Mouse (Mus musculus) heart, embryonic 15.5 days (tissue): Measurements from ENCODE around the gene Gcn1l1. TPM values are rescaled to one million over a fixed set of nuclear protein-coding genes. Genes with fewer than 3 reads are reported as not detected.
"Not testable (repeated sequence)": the region's sequence is repeated elsewhere in the genome, so short reads cannot be mapped to it uniquely, and the experiment has no call there.

Source experiments
- ATAC-seq: fragments of 200-750 bp; cut with Nextera tagmentation; replicated peaks from 2 replicates; pipeline ENCODE4 v1.8.0; 2017; ENCODE audit warnings: low read depth, moderate TSS enrichment; ENCODE audit not compliant: insufficient number of reproducible peaks, insufficient read depth, low FRiP score
- H3K27ac ChIP-seq: fragments of 300-500 bp; sonication (generic); 2 replicates; pipeline ENCODE4 v1.5.1; 2015; ENCODE audit warnings: mild to moderate bottlenecking, inconsistent platforms
- H3K27me3 ChIP-seq: fragments of 300-500 bp; sonication (generic); 2 replicates; pipeline ENCODE4 v1.6.1; 2015; ENCODE audit warnings: inconsistent platforms
- H3K36me3 ChIP-seq: fragments of 300-500 bp; sonication (generic); 2 replicates; pipeline ENCODE4 v1.6.1; 2015; ENCODE audit warnings: mild to moderate bottlenecking, inconsistent platforms
- H3K4me1 ChIP-seq: fragments of 300-500 bp; sonication (generic); replicated peaks from 2 replicates; pipeline ENCODE4 v1.6.1; 2015; ENCODE audit warnings: inconsistent platforms
- H3K4me2 ChIP-seq: fragments of 300-500 bp; sonication (generic); 2 replicates; pipeline ENCODE4 v1.6.1; 2015; ENCODE audit warnings: inconsistent platforms, mild to moderate bottlenecking, moderate library complexity
- H3K4me3 ChIP-seq: fragments of 300-500 bp; sonication (generic); 2 replicates; pipeline ENCODE4 v1.5.1; 2015; ENCODE audit warnings: mild to moderate bottlenecking, inconsistent platforms
- H3K9ac ChIP-seq: fragments of 300-500 bp; sonication (generic); 2 replicates; pipeline ENCODE4 v1.6.1; 2015; ENCODE audit warnings: mild to moderate bottlenecking, inconsistent platforms
- H3K9me3 ChIP-seq: fragments of 300-500 bp; sonication (generic); replicated peaks from 2 replicates; pipeline ENCODE4 v1.6.1; 2016; ENCODE audit warnings: inconsistent platforms
- WGBS: fragments of 180-500 bp; shearing (Covaris S2); methylation state at CpG from one replicate; pipeline ENCODE4 v1.1.7; 2015; ENCODE audit warnings: mixed read lengths; 5-methylcytosine and 5-hydroxymethylcytosine counted together
- polyA plus RNA-seq: library from polyadenylated mRNA; unstranded; fragments of >200 nt; fragmentation: Nextera tagmentation; extraction: Ambion mirVana; gene quantifications from 2 replicates; pipeline ENCODE4 v1.2.1, GENCODE M21; 2015

Gene Gcn1l1
- polyA plus RNA-seq = 20.9 and 28.8 TPM in 2 replicates

DNA sequence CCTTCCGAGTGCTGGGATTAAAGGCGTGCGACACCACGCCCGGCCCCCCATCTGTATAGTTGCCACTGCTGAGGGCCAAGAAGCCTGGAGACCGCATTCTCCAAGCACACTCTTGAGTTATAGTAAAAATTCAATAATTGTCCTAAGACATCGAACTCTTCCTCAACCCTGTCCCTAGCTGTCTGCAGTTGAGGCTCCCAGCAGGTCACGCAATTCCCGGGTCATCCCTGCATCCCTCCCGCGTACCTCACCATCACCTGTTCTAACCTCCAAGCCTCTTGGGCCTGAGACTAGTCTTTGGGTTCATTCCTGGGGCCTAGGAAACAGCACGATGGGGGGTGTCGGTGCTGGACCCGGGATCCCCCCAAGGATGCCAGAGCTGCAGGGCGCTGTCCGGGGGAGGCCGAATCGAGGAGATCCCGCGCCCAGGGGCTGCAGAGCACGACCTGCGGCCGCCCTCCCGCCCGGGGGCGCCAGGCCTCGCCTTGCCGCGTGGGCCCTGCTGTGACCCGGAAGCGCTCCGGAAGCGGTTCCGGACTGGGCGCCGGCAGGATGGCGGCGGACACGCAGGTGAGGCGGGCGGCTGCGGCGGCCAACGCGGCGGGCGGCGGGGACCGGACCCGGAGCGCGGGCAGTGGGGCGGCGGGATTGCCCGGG is at the start of gene Gcn1l1:
Gcn1l1 (plus strand) TSS at position 518 of the 657 bp plus-strand sequence.
- WGBS = 4% methylated on average over 37 of the region's 55 CpGs
- Histone ChIP-seq H3K4me1 (peaks cover 55% of the 10 kb centered on the region), H3K36me3 (peaks cover 35% of the 10 kb centered on the region)

GRCm38 (mm10) chr5:115516081-115516907 is 48.8 kb upstream of the Gcn1l1 start:
- Histone ChIP-seq H3K4me1 (peaks cover 59% of the 10 kb centered on the region), H3K4me3 (peak overlapping the region; percentile 9; the same call in 1 of the 2 replicates), H3K27me3 (no peaks in the 10 kb centered on the region), H3K27ac (peak overlapping the region; percentile 93), H3K36me3 (no peaks in the 10 kb centered on the region; the same call in 1 of the 2 replicates), H3K9me3 (no peaks in the 10 kb centered on the region), H3K4me2 (peak overlapping the region; percentile 38; the same call in 1 of the 2 replicates), H3K9ac (no peak overlapping the region)
- peak; percentile 25; the same call in 1 of the 2 replicates for ATAC-seq
- 64% methylated on average over 32 of the region's 32 CpGs for WGBS

More for the DNA sequence above, at the start of gene Gcn1l1:
- ATAC-seq = peak; percentile 80
- Histone ChIP-seq H3K27me3 (no peaks in the 10 kb centered on the region), H3K27ac (peak within 1 kb of the TSS; percentile 45), H3K9ac (peak within 1 kb of the TSS; percentile 87), H3K9me3 (no peaks in the 10 kb centered on the region), H3K4me3 (peak within 1 kb of the TSS; percentile 81), H3K4me2 (peak within 1 kb of the TSS; percentile 78)

- Histone ChIP-seq H3K27me3 (no peaks in the 10 kb centered on the region), H3K27ac (peak overlapping the region; percentile 93), H3K36me3 (no peaks in the 10 kb centered on the region; the same call in 1 of the 2 replicates), H3K4me3 (no peak overlapping the region), H3K4me2 (no peak overlapping the region), H3K4me1 (peaks cover 63% of the 10 kb centered on the region), H3K9me3 (no peaks in the 10 kb centered on the region), H3K9ac (no peak overlapping the region)
- ATAC-seq = no peak
- WGBS = 79% methylated on average over 7 of the region's 7 CpGs
Observed at GRCm38 (mm10) chr5:115516908-115517307, 48.1 kb upstream of the Gcn1l1 start.

DNA sequence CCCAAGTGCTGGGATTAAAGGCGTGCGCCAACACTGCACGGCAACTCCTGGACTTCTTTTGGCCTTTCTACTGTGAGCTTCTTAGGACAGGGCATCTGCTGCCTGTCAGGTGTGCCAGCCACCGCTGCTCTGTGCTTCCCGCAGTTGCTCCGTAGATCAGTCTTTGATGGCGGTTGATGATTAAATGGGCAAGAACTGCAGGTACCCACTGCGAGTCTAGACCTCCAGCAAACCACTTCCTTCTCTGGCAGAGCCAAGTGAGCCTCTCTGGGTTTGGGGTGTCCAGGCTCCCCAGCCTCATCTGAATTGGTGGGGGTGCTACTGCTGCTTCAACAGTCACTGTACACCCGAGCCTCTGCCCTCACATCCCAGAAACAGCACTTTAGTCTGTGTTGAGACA is 47.6 kb upstream of the Gcn1l1 start:
- no peaks in the 10 kb centered on the region for H3K27me3 ChIP-seq
- H3K36me3 ChIP-seq = no peaks in the 10 kb centered on the region; the same call in 1 of the 2 replicates
- no peak overlapping the region for H3K4me3 ChIP-seq
- no peaks in the 10 kb centered on the region for H3K9me3 ChIP-seq
- no peak overlapping the region for H3K9ac ChIP-seq
- no peak for ATAC-seq
- peak overlapping the region; percentile 93 for H3K27ac ChIP-seq
- H3K4me1 ChIP-seq = peaks cover 68% of the 10 kb centered on the region
- no peak overlapping the region for H3K4me2 ChIP-seq
- WGBS = 88% methylated on average over 9 of the region's 9 CpGs

DNA sequence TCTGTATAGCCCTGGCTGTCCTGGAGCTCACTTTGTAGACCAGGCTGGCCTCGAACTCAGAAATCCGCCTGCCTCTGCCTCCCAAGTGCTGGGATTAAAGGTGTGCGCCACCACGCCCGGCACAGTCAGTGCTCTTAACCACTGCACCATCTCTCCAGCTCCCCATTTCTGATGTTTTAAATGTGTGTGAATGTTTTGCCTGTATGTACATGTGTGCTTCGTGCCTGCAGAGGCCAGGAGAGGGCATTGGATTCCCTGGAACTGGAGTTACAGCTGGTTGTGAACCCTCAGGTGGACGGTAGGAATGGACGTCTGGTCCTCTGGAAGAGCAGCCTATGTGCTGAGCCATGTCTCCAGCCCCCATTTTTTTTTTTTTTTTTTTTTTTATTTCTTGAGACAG is 46.8 kb upstream of the Gcn1l1 start:
- peaks cover 75% of the 10 kb centered on the region for H3K4me1 ChIP-seq
- H3K4me2 ChIP-seq, H3K9ac ChIP-seq, ATAC-seq, H3K27me3 ChIP-seq, H3K4me3 ChIP-seq, H3K27ac ChIP-seq, H3K36me3 ChIP-seq, H3K9me3 ChIP-seq: not testable (repeated sequence)
- 96% methylated on average over 8 of the region's 8 CpGs for WGBS

DNA sequence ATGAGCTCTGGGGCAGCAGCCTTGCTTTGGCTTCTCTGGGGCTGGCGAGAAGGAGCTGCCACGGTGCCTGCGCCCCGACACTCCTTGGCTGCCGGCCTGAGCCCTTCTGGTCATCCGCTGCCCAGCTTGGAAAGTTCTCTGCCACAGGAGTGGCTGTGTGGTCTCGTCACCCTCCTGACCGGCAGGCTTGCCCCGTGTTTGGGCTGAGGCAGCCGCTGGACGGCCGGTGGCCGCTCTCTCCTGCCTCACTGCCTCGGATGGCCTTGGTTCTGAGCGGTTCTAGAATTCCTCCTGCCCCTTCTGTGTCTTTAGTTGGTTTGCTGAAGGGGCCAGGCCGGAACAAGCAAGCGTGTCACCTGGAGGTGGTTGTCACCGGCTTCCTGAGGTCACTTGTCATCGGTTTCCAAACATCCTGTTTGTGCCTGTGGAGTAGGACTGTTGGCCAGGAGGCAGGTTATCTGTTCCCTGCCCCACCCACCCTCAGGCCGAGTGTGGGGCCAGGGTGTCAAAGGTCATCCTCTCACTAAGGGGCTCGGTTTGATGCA is 44.7 kb upstream of the Gcn1l1 start:
- 0 out of 2 replicates have a peak overlapping the region, but pooled peaks have one; percentile 7 for H3K9ac ChIP-seq
- H3K4me1 ChIP-seq = peaks cover 73% of the 10 kb centered on the region
- H3K27ac ChIP-seq = peak overlapping the region; percentile 80
- peak overlapping the region; percentile 35 for H3K4me2 ChIP-seq
- no peaks in the 10 kb centered on the region for H3K9me3 ChIP-seq
- no peak for ATAC-seq
- no peak overlapping the region for H3K4me3 ChIP-seq
- WGBS = 54% methylated on average over 21 of the region's 21 CpGs
- no peaks in the 10 kb centered on the region; the same call in 1 of the 2 replicates for H3K36me3 ChIP-seq
- no peaks in the 10 kb centered on the region for H3K27me3 ChIP-seq

DNA sequence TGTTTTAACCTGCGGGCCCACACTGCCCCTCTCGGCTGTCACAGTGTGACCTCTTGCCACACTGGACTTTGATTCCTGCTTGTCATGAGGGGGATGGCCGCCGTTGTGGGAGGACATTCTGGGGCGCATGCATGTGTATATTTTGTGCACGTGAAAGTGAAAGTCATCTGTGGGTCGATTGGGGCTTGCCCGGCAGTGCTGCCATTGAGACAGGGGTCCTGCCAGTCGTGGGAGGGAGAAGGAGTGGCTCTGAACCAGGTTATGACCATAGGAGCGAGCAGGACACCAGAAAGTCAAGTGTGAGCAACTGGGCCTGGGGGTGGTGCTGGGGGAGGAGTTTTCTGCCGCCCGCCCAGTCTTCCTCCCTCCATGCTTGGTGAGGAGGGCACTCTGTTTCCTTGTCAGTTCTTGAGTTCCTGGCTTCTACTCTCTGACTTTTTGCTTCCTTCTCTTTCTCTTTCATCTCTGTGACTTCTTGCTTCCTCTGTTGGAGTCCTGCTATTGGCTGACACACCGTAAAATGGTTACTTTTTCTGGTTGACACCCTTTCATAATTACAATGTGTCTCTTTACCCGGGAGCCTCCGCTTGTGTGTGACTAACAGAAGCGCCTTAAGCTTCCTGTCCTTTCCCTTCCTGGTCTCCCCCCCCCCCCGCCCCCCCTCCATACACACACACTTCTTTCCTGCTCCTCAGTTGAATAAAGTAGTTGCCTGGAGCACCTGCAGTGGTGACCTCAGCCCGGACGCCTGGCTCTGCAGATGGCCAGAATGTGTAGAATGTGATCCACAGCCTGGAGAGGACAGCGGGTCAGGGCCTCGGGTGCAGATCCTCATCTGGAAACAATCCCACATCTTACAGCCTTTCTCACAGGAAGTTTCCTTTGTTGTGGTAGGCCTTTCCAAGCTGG is 43.2 kb upstream of the Gcn1l1 start:
- peak; percentile 21; the same call in 1 of the 2 replicates for ATAC-seq
- no peak overlapping the region for H3K9ac ChIP-seq
- peak overlapping the region; percentile 80 for H3K27ac ChIP-seq
- H3K36me3 ChIP-seq = no peaks in the 10 kb centered on the region; the same call in 1 of the 2 replicates
- H3K4me1 ChIP-seq = peaks cover 71% of the 10 kb centered on the region
- H3K27me3 ChIP-seq = no peaks in the 10 kb centered on the region
- no peak overlapping the region for H3K4me3 ChIP-seq
- no peaks in the 10 kb centered on the region for H3K9me3 ChIP-seq
- WGBS = 58% methylated on average over 20 of the region's 21 CpGs
- peak overlapping the region; percentile 32 for H3K4me2 ChIP-seq

GRCm38 (mm10) chr5:115522531-115522930 is 42.5 kb upstream of the Gcn1l1 start:
- no peaks in the 10 kb centered on the region; the same call in 1 of the 2 replicates for H3K36me3 ChIP-seq
- H3K4me2 ChIP-seq = peak overlapping the region; percentile 9; the same call in 1 of the 2 replicates
- WGBS = 79% methylated on average over 4 of the region's 4 CpGs
- no peaks in the 10 kb centered on the region for H3K27me3 ChIP-seq
- no peak overlapping the region for H3K4me3 ChIP-seq
- 0 out of 2 replicates have a peak overlapping the region, but pooled peaks have one; percentile 7 for H3K9ac ChIP-seq
- no peaks in the 10 kb centered on the region for H3K9me3 ChIP-seq
- peaks cover 65% of the 10 kb centered on the region for H3K4me1 ChIP-seq
- ATAC-seq = no peak
- peak overlapping the region; percentile 80 for H3K27ac ChIP-seq

GRCm38 (mm10) chr5:115522981-115523499 is 42.0 kb upstream of the Gcn1l1 start:
- H3K9ac ChIP-seq = 0 out of 2 replicates have a peak overlapping the region, but pooled peaks have one; percentile 7
- H3K4me3 ChIP-seq = no peak overlapping the region
- H3K27ac ChIP-seq = peak overlapping the region; percentile 80
- WGBS = 63% methylated on average over 15 of the region's 15 CpGs
- ATAC-seq = no peak
- H3K4me1 ChIP-seq = peaks cover 66% of the 10 kb centered on the region
- no peaks in the 10 kb centered on the region; the same call in 1 of the 2 replicates for H3K36me3 ChIP-seq
- H3K27me3 ChIP-seq = no peaks in the 10 kb centered on the region
- no peaks in the 10 kb centered on the region for H3K9me3 ChIP-seq
- H3K4me2 ChIP-seq = no peak overlapping the region

DNA sequence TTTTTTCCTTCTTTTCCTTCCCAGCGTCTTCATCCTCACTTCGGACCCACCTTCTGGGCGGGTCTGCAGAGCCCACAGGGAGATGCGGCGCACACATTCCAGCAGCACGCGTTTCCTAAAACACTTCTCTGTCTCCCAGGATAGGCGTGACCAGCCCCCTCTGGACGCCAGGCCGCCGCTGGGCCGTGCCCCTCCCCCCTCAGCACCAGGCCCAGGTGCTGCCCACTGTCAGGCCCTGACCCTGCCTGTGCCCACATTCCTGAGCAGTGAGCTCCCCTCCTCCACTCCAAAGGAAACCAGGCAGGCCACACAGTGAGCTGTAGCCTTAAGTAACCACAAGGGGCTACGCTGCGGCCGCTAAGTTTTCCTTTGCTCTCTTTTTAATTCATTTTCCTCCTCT is 41.1 kb upstream of the Gcn1l1 start:
- Histone ChIP-seq H3K4me3 (peak overlapping the region; percentile 19), H3K36me3 (no peaks in the 10 kb centered on the region), H3K4me2 (peak overlapping the region; percentile 50), H3K4me1 (peaks cover 74% of the 10 kb centered on the region), H3K9ac (peak overlapping the region; percentile 45; the same call in 1 of the 2 replicates), H3K27ac (peak overlapping the region; percentile 80), H3K9me3 (no peaks in the 10 kb centered on the region), H3K27me3 (no peaks in the 10 kb centered on the region)
- peak; percentile 60 for ATAC-seq
- 7% methylated on average over 15 of the region's 15 CpGs for WGBS
